Mouse (Mus musculus) limb, embryonic 11.5 days (tissue): ENCODE data around the gene Dnm1. TPM values are rescaled to one million over a fixed set of nuclear protein-coding genes. Genes with fewer than 3 reads are reported as not detected.

ENCODE experiments used
- ATAC-seq: fragments of 200-750 bp; cut with Nextera tagmentation; 2 replicates; pipeline ENCODE4 v1.8.0; 2017; ENCODE audit warnings: low read depth; ENCODE audit not compliant: insufficient number of reproducible peaks, low FRiP score, low TSS enrichment
- DNase-seq: peaks from one replicate; pipeline ENCODE4 v3.0.0-alpha.2; 2015; ENCODE audit warnings: low spot score
- H3K27ac ChIP-seq: fragments of 300-500 bp; sonication (generic); replicated peaks from 2 replicates; pipeline ENCODE4 v1.5.1; 2014; ENCODE audit warnings: low read depth, mild to moderate bottlenecking, low read length
- H3K27me3 ChIP-seq: fragments of 300-500 bp; sonication (generic); 2 replicates; pipeline ENCODE4 v1.6.1; 2014; ENCODE audit warnings: mild to moderate bottlenecking, low read length, mixed read lengths; ENCODE audit not compliant: control insufficient read depth, insufficient read depth
- H3K36me3 ChIP-seq: fragments of 300-500 bp; sonication (generic); 2 replicates; pipeline ENCODE4 v1.6.1; 2014; ENCODE audit warnings: mild to moderate bottlenecking, low read length, moderate library complexity, mixed read lengths; ENCODE audit not compliant: control insufficient read depth, insufficient read depth
- H3K4me1 ChIP-seq: fragments of 300-500 bp; sonication (generic); 2 replicates; pipeline ENCODE4 v1.6.1; 2014; ENCODE audit warnings: low read length, mixed read lengths; ENCODE audit not compliant: control insufficient read depth, insufficient read depth
- H3K4me2 ChIP-seq: fragments of 300-500 bp; sonication (generic); 2 replicates; pipeline ENCODE4 v1.6.1; 2014; ENCODE audit warnings: low read depth, mild to moderate bottlenecking, moderate library complexity; ENCODE audit not compliant: severe bottlenecking
- H3K4me3 ChIP-seq: fragments of 300-500 bp; sonication (generic); 2 replicates; pipeline ENCODE4 v1.5.1; 2014; ENCODE audit warnings: low read depth, low read length
- H3K9ac ChIP-seq: fragments of 300-500 bp; sonication (generic); 2 replicates; pipeline ENCODE4 v1.6.1; 2014; ENCODE audit warnings: mild to moderate bottlenecking, low read length
- H3K9me3 ChIP-seq: fragments of 300-500 bp; sonication (generic); 2 replicates; pipeline ENCODE4 v1.6.1; 2016; ENCODE audit warnings: low read length; ENCODE audit not compliant: control insufficient read depth
- WGBS: fragments of 180-500 bp; shearing (Covaris S2); extraction: QIAGEN DNeasy Blood & Tissue Kit; methylation state at CpG from one replicate; pipeline ENCODE4 v1.1.7; 2014; 5-methylcytosine and 5-hydroxymethylcytosine counted together
- polyA plus RNA-seq: library from polyadenylated mRNA; unstranded; fragments of >200 nt; fragmentation: Nextera tagmentation; extraction: Ambion mirVana; gene quantifications from 2 replicates; pipeline ENCODE4 v1.2.1, GENCODE M21; 2014

The Dnm1 gene
- polyA plus RNA-seq, 1 experiment from 2014 or later = 36.1 TPM

DNA sequence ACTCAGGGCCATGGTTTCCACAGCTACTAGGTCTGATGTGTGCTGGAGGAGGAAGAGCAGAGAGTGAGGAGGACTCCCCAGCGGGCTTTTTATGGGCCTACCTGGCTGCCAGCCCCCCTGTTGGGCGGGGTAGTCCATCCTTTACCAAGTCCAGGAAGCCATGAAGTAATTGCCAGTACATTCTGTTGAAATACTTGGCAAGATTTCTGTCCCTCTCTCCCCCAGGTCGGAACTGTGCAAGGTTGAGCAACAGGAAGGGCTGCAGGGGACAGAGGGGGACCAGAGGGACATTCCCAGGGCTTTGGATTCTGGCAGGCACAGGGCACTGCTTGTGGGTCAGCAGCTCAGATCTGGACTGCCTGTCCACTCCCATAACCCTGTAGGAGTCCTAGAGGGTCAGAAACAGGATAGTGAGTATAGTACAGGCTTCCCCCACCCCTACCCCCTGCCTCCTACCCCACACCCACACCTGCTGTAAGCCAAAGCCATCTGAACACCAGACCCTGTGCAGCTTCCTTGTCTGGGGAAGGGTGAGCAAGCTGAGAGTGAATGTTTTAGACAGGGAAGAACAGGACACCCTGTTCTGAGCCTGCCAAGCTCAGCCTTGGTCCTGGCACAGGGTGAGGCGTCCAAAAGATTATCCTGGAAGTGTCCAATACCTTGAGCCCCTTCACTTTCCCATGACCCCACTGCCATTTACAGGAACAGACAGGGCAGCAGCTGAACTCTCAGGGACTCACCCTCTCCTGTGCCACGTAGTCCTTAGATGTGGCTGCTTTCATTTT lies 34.8 kb upstream of the Dnm1 start, which contains the start of gene Lcn2:
Gene Lcn2, minus strand, starts transcription at position 547 of the 785 bp plus-strand sequence.
- no peak within 1 kb of the TSS for H3K27ac ChIP-seq
- 73% methylated on average over 5 of the region's 5 CpGs for WGBS
- no peak within 1 kb of the TSS for H3K4me3 ChIP-seq
- H3K4me1 ChIP-seq = 0 out of 2 replicates have a peak, but pooled peaks cover 6% of the 10 kb centered on the region
- H3K9me3 ChIP-seq = no peaks in the 10 kb centered on the region
- DNase-seq = no peak
- no peaks in the 10 kb centered on the region for H3K27me3 ChIP-seq
- ATAC-seq = no peak
- no peak within 1 kb of the TSS for H3K9ac ChIP-seq
- no peaks in the 10 kb centered on the region for H3K36me3 ChIP-seq
- H3K4me2 ChIP-seq = no peak within 1 kb of the TSS

DNA sequence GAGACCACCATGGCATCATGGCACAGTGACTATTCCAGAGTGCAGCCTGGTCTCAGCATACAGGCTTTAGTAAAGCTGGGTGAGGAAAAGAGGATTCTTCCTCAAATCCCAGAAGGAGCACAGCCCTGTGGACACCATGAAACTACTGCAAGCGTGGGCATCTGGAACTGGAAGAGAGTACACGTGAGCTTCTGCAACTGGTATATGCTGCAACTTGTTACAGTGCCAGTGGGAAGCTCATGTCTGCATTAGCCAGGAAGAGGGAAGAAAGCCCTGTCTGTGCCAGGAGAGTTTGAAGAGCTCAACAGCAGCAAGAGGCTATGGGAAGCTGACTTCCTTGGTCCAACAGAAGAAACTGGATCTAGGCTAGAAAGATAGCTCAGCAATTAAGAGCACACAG lies 29.6 kb upstream of the Dnm1 start:
- DNase-seq (no peak), ATAC-seq (no peak)
- peaks cover 10% of the 10 kb centered on the region for H3K36me3 ChIP-seq
- H3K4me2 ChIP-seq = no peak overlapping the region
- H3K27ac ChIP-seq = no peak overlapping the region
- no peaks in the 10 kb centered on the region for H3K27me3 ChIP-seq
- WGBS = 88% methylated on average over 2 of the region's 2 CpGs
- no peak overlapping the region for H3K9ac ChIP-seq
- peaks cover 7% of the 10 kb centered on the region for H3K4me1 ChIP-seq
- no peaks in the 10 kb centered on the region for H3K9me3 ChIP-seq
- no peak overlapping the region for H3K4me3 ChIP-seq

DNA sequence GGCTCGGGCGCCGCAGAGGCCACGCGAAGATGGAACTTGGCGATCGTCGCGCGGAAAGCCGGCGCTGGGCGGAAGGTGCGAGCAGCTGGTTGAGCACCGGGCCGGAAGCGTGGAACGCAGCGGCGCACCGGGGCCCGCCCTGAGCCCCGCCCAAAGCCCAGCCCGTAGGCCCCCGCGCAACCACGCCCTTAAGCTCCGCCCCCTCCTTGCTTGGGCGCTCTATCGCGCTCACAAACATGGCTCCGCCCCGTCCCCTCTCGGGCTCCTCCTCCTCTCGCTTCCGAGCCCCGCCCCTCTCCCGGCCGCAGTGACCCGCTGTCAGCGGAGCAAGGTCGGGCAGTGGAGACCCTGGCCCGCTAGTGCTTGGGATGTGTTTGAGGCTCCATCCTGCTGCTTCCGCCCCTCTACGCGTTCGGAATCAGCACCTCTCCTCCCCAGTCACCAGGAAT lies 28.7 kb upstream of the Dnm1 start, which contains the start of gene 1110008P14Rik:
Gene 1110008P14Rik, minus strand, starts transcription at position 164 of the 449 bp plus-strand sequence.
- Histone ChIP-seq H3K9ac (peak within 1 kb of the TSS; percentile 38; the same call in 1 of the 2 replicates), H3K27ac (no peak within 1 kb of the TSS), H3K4me2 (peak within 1 kb of the TSS; percentile 97), H3K4me3 (peak within 1 kb of the TSS; percentile 62), H3K4me1 (peaks cover 7% of the 10 kb centered on the region), H3K36me3 (peaks cover 18% of the 10 kb centered on the region), H3K9me3 (no peaks in the 10 kb centered on the region), H3K27me3 (no peaks in the 10 kb centered on the region)
- peak; percentile 95 for DNase-seq
- WGBS = under 1% methylated on average over 47 of the region's 47 CpGs
- ATAC-seq = peak; percentile 75

DNA sequence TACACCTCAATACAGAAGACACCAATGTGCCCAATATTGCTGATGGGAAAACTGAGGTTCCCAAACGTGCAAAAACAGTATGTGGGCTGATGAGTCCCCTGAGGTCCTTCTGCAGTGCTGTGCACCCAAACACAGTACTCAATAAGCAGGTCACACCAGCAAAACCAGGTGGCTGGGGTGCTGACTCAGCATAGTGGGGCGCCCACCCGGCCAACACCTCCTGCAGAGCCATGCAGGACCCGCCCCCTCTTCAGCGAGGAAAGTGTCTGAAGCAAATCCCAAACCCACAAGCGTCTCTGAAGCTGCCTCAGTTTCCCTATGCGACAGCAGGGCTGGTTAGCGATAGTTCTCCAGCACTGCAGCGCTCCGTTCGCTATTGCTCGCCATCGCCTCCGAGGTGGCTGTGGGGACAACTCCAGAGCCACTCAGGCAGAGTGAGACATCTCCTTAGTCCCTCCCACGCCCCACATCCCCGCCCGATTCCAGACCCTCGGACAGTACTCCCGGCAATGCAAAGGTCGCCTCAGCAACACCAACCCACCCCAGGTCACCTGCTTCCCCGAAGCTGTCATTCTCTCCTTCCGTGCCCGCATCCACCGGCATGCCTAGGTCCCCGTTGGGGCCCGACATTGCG lies 28.1 kb upstream of the Dnm1 start:
- H3K36me3 ChIP-seq = peaks cover 23% of the 10 kb centered on the region
- peak; percentile 37; the same call in 1 of the 2 replicates for ATAC-seq
- peak overlapping the region; percentile 97 for H3K4me2 ChIP-seq
- H3K27me3 ChIP-seq = no peaks in the 10 kb centered on the region
- peak overlapping the region; percentile 38; the same call in 1 of the 2 replicates for H3K9ac ChIP-seq
- H3K4me1 ChIP-seq = peaks cover 7% of the 10 kb centered on the region
- no peak overlapping the region for H3K27ac ChIP-seq
- under 1% methylated on average over 27 of the region's 27 CpGs for WGBS
- no peaks in the 10 kb centered on the region for H3K9me3 ChIP-seq
- no peak for DNase-seq
- H3K4me3 ChIP-seq = peak overlapping the region; percentile 62

DNA sequence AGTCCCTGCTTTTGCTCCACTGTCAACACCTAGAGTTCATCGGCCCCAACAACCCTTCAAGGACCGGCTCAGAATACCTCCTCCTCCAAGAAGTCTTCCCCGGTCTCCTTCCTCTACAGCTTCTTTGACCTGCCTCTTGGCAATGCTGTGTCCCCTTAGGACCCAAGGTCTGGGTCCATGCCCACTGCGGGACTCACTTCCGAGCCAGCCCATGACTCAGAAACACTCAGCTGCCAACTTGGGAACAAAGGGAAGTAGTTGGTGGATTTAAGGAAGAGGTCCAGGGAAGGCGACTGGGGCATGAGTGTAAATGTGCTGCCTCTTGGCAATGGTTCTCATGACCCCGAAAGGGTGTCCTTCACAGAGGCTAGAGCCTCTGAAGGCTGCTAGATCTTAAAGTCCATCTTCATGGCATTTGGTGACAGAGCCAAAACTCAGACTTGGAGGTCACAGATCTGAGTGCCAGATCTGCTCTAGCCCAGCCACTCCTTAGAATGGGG lies 26.9 kb upstream of the Dnm1 start:
- DNase-seq (no peak), ATAC-seq (no peak)
- H3K4me2 ChIP-seq = no peak overlapping the region
- WGBS = 92% methylated on average over 7 of the region's 7 CpGs
- H3K27me3 ChIP-seq = no peaks in the 10 kb centered on the region
- no peaks in the 10 kb centered on the region for H3K9me3 ChIP-seq
- H3K4me1 ChIP-seq = peaks cover 7% of the 10 kb centered on the region
- H3K27ac ChIP-seq = no peak overlapping the region
- H3K36me3 ChIP-seq = peaks cover 32% of the 10 kb centered on the region
- H3K9ac ChIP-seq = no peak overlapping the region
- no peak overlapping the region for H3K4me3 ChIP-seq

DNA sequence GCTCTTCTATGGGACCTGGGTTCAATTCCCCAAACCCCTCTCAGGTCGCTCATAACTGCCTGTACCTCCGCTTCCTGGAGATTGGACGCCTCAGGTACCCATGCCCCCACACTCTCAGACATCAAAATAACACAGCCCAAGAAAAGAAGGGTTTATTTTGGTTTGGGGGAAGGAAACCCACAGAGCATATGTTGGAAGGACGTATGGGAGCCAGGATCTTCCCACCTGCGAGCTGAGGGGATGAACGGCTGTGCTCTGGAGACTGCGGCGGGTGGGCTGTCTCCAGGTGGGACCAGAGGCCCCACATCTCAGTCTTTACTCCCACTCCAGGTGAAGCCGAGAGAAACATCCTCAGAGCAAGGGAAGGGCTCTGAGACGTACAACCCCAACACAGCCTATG lies 23.8 kb upstream of the Dnm1 start:
- H3K4me2 ChIP-seq = no peak overlapping the region
- no peak for DNase-seq
- no peaks in the 10 kb centered on the region for H3K9me3 ChIP-seq
- no peaks in the 10 kb centered on the region for H3K27me3 ChIP-seq
- ATAC-seq = no peak
- peaks cover 5% of the 10 kb centered on the region; the same call in 1 of the 2 replicates for H3K4me1 ChIP-seq
- H3K36me3 ChIP-seq = peaks cover 43% of the 10 kb centered on the region
- no peak overlapping the region for H3K27ac ChIP-seq
- 94% methylated on average over 10 of the region's 10 CpGs for WGBS
- no peak overlapping the region for H3K9ac ChIP-seq
- H3K4me3 ChIP-seq = no peak overlapping the region

DNA sequence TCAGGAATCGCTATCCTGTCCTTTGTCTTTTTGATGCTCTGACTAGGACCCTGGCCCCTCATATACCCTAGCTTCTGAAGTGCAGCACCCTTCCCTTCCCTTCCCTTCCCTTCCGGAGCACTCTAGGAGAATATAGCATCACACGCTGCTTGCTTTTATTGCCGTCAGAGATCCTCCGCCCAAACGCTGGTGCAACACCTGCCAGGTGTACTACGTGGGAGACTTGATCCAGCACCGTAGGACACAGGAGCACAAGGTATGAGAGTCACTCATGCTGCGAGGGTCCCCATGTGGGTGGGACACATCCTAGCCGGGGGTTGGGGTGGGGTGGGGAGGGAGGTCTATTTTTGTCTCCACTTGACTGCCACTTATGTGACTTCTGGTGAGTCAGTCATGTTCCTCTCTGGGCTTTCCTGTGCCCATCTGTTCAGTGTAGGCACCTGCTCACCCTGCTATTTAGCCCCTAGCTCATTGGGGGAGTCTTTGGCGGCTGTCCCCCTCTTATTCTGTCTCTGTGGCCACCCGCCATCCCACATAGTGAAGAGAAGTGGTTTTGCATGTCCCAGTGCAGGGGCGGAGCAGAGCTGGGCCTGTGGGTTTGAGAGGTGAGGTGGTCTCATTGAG lies 22.3 kb upstream of the Dnm1 start:
- ATAC-seq (no peak), DNase-seq (no peak)
- Histone ChIP-seq H3K4me2 (no peak overlapping the region), H3K4me1 (no peaks in the 10 kb centered on the region), H3K27ac (no peak overlapping the region), H3K36me3 (peaks cover 54% of the 10 kb centered on the region), H3K27me3 (no peaks in the 10 kb centered on the region), H3K4me3 (no peak overlapping the region), H3K9ac (no peak overlapping the region), H3K9me3 (no peaks in the 10 kb centered on the region)
- 90% methylated on average over 13 of the region's 13 CpGs for WGBS

DNA sequence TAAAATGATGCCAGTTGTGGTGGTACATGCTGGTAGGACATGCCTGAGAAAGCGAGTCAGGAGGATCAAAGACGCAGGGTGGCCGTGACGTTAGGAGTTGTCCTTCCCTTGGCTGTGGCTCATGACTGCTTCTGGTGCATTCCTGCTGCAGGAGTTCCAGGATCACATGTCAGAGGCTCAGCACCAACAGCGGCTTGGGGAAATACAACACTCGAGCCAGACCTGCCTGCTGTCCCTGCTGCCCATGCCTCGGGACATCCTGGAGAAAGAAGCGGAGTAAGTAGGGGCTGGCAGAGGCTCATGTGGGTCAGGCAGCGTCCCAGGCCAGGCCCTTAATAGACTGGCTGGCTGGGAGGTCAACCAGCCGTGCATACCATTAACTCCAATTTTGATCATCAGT lies 21.1 kb upstream of the Dnm1 start:
- no peaks in the 10 kb centered on the region for H3K27me3 ChIP-seq
- H3K4me1 ChIP-seq = no peaks in the 10 kb centered on the region
- peaks cover 58% of the 10 kb centered on the region for H3K36me3 ChIP-seq
- ATAC-seq (no peak), DNase-seq (no peak)
- no peak overlapping the region for H3K27ac ChIP-seq
- no peak overlapping the region for H3K4me2 ChIP-seq
- 90% methylated on average over 10 of the region's 10 CpGs for WGBS
- H3K9ac ChIP-seq = no peak overlapping the region
- no peaks in the 10 kb centered on the region for H3K9me3 ChIP-seq
- H3K4me3 ChIP-seq = no peak overlapping the region
